Mouse (Mus musculus) WW6 (cell line): Measurements from ENCODE around the gene Fjx1.

Experiments
- DNase-seq: peaks from one replicate; pipeline ENCODE4 v3.0.0-alpha.2; 2013; ENCODE audit warnings: low read depth, low spot score

Gene Fjx1

GRCm38 (mm10) chr2:102426434-102426833 lies 25.9 kb downstream of the Fjx1 start:
- no peak for DNase-seq

GRCm38 (mm10) chr2:102416149-102416743 lies 36.1 kb downstream of the Fjx1 start:
- no peak for DNase-seq

DNA sequence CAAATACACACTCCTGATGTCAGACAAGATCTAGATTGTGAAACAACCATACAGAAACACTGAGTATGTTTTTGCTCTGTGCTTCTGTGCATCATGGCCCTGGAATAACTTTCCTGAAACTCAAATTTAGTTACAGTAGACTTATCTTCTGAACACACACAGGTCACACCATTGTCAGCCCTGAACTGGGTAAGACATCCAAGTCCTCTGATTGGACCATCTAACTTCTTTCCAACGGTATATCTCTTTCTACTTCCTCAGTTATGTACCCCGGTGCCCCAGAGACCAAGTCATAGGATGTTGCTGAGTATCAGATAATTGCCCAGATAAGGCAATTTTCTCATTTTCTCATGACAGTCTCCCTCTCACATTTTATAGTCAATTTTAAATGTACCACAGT lies 39.6 kb downstream of the Fjx1 start:
- DNase-seq: no peak

DNA sequence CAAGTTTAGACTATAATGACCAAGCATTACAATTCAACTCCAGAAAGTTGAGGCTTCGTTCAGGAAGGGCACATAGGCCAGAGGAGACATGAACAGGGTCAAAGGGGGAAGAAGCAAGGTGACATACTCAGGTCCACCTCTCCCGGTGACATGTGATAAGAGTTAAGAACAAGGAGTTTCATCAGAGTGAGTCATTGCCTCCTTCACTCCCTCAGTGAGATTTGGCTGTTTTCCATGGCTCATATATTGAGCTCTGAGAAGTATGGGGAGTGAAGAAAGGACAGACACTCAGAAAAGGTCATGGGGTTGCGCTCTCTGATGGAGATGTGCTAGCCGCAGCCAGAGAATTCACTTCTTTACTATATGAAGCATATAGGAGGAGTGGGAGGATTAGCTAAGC lies 41.7 kb downstream of the Fjx1 start:
- no peak for DNase-seq

DNA sequence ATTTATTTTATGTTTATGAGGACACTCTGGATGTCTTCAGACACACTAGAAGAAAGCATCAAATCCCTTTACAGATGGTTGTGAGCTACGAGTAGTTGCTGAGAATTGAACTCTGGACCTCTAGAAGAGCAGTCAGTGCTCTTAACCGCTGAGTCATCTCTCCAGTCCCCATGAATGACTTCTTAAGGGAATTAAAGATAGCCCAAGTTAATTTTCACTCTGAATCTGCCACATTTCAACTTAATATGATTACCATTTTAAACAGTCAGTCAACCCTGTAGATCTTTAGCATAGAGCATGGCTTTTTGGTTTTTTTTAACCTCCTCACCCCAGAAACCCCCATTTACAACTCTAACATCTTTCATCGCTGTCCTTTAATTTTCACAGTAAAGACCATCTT lies 42.6 kb downstream of the Fjx1 start:
- no peak for DNase-seq

DNA sequence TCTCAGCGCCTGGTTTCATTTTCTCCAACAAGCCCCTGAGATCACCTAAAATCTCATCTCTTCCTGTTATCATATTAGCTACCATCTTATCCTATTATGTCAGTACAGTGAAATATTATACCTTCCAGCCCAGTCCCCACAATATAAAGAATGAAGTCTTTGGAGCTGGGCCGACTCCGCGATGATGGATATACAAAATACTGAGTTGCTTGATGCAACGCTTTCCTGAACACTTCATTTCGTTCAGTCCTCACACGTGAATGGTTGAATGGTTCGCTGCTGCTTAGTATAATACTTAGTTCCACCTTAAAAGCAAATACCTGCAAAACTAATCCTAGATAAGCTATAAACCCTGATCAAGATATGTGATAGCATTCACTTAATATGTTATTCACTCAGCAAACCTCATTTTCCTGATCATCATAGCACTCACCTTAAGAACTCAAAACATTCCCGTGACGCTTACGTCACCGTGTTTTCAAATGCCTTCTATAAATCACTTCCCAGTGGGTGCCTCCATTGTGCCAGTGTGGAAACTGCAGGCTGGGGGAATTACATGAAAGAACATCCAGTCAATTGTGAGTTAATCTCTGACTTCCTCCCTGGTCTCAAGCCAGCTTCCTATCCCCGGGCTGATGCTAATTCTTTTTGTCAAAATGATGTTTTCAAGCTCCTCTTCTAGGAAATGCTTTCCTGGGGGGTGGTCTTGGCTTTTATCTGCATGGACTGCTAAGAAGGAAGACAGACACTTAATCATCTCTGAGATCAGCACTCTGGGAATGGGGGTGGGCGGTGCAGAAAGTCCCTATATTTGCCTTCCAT lies 44.7 kb downstream of the Fjx1 start, which contains the start of gene Trim44:
TSS of gene Trim44 (minus strand) at position 466 of the 822 bp plus-strand sequence.
- no peak for DNase-seq

GRCm38 (mm10) chr2:102406324-102407304 lies 45.7 kb downstream of the Fjx1 start:
- DNase-seq: no peak

DNA sequence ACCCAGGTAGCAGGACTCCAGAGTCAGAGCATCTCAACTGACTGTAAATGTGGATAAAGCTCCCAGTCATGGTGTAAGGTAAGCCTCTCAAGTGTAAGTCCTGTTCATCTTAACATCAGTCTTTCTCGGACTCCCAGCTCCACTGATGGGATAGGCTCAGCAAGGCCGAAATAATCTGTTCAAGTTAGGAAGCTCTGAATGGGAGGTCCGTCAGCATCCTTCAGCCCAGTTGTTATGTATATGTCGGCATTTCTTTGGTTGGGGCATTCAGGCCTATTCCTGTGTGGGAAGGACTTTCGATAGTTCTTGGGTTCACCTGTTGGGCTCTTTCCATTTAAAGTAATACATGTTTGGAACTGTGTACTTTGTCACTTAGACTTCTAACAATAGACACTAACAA lies 48.3 kb downstream of the Fjx1 start:
- no peak for DNase-seq

GRCm38 (mm10) chr2:102403306-102403705 lies 49.0 kb downstream of the Fjx1 start:
- DNase-seq: no peak

- no peak for DNase-seq
These were observed 51.0 kb downstream of the Fjx1 start for GRCm38 (mm10) chr2:102401352-102401692.

DNA sequence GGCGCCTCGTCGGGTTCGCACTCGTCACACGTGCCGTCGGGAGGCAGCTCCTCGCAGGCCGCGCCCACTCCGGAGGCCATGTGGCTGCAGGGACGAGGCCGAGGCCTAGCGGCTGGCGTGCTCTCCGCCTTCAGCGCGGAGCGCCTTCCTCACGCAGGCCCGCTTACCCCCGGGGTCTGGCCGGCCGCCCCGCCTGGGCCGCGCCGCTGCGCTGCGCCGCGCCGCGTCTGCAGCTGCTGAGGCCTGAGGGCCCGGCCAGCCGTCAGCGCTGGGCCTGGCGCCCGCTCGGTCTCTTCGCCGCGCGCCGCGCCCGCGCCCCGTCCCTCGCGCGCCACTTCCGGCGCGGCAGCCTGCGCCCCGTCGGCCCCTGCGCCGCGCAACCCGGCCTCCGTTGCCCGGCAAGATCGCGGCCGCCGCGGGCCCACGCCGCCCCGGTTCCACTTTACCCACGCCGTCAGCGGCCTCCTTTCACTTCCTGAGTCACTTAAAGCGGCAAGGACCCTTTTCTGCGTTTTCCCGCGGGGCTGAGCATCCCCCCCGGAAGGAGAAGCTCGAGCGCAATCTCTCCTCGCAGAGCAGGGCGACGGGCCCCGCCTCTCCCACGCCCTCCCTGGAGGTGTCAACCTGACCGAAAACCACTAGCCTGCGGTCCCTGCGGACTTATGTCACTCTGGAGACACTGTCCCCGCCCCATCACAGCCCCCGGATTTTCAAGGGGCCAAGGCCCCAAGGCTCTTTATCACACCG lies 51.5 kb downstream of the Fjx1 start:
- DNase-seq: no peak

- DNase-seq: no peak
These were observed 52.3 kb downstream of the Fjx1 start for GRCm38 (mm10) chr2:102399864-102400604.
